Mouse (Mus musculus): ENCODE data around the gene Hoxc10. TPM values are rescaled to one million over a fixed set of nuclear protein-coding genes. Genes with fewer than 3 reads are reported as not detected.

Gene Hoxc10
- polyA plus RNA-seq, 1 experiment from 2014 or later, result 56.2 TPM

DNA sequence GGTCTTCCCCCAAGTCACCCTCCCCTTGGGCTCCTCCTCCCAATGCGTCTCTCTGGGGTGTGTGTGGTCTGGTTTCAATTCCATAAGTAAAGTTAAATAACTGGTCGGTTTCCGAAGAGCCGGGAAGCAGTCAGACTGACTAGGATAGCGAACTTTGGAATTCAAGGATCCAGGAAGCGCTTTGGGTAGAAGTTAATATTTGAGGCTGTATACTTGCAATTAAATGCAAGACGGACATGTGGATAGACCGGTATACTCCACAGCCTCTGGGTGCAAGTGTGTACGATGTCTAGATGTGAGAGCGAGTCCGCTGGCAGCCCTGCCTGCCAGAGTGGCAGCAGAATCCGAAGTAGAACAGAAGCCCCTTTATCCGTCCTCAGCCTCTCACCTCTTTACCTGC, 4.1 kb upstream of the Hoxc10 start:
- Histone ChIP-seq H3K36me3 (ENCODE audit: control insufficient read depth, insufficient read depth, low read length) (no peaks in the 10 kb centered on the region), H3K4me1 (ENCODE audit: control insufficient read depth, insufficient read depth, low read length) (peaks cover 20% of the 10 kb centered on the region), H3K9ac (ENCODE audit: low read length) (peak overlapping the region; percentile 86), H3K4me3 (ENCODE audit: low read depth, low read length) (peak overlapping the region; percentile 55), H3K4me2 (ENCODE audit: low read depth, severe bottlenecking) (peak overlapping the region; percentile 64), H3K27me3 (ENCODE audit: control insufficient read depth, insufficient read depth, low read length) (peaks cover 46% of the 10 kb centered on the region), H3K27ac (replicated peaks; ENCODE audit: low read depth, low read length) (peak overlapping the region; percentile 85), H3K9me3 (ENCODE audit: control insufficient read depth, low read length) (no peaks in the 10 kb centered on the region)
- DNase-seq (ENCODE audit: low spot score) (peak; percentile 77), ATAC-seq (ENCODE audit: insufficient number of reproducible peaks, low FRiP score, low TSS enrichment, low read depth) (no peak)
- WGBS, result 2% methylated on average over 13 of the region's 13 CpGs

DNA sequence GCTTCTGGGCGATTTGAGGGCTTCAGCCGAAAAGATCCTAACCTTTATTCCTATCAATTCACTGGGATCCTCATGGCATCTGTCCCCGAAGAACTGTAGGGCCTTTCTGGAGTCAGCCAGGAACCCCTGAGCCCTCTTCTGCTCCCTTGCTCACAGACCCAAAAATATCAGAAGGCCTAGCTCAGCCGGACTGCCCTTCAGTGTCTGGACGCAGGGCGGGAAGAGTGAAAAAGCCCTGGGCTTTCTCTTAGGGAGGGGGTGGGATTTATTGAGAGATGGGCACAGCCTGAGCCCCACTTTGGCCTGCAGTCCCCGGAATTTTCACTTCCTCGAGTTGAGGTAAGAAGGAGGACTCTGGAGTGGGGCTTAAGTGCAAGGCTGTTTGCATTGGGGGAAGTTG, 3.3 kb upstream of the Hoxc10 start:
- Histone ChIP-seq H3K36me3 (ENCODE audit: control insufficient read depth, insufficient read depth, low read length) (no peaks in the 10 kb centered on the region), H3K9me3 (ENCODE audit: control insufficient read depth, low read length) (no peaks in the 10 kb centered on the region), H3K4me2 (ENCODE audit: low read depth, severe bottlenecking) (peak overlapping the region; percentile 64), H3K4me3 (ENCODE audit: low read depth, low read length) (peak overlapping the region; percentile 55), H3K4me1 (ENCODE audit: control insufficient read depth, insufficient read depth, low read length) (peaks cover 15% of the 10 kb centered on the region), H3K27ac (replicated peaks; ENCODE audit: low read depth, low read length) (peak overlapping the region; percentile 85), H3K27me3 (ENCODE audit: control insufficient read depth, insufficient read depth, low read length) (peaks cover 47% of the 10 kb centered on the region), H3K9ac (ENCODE audit: low read length) (peak overlapping the region; percentile 86)
- WGBS, result 2% methylated on average over 8 of the region's 8 CpGs
- DNase-seq (ENCODE audit: low spot score) (no peak), ATAC-seq (ENCODE audit: insufficient number of reproducible peaks, low FRiP score, low TSS enrichment, low read depth) (no peak)

DNA sequence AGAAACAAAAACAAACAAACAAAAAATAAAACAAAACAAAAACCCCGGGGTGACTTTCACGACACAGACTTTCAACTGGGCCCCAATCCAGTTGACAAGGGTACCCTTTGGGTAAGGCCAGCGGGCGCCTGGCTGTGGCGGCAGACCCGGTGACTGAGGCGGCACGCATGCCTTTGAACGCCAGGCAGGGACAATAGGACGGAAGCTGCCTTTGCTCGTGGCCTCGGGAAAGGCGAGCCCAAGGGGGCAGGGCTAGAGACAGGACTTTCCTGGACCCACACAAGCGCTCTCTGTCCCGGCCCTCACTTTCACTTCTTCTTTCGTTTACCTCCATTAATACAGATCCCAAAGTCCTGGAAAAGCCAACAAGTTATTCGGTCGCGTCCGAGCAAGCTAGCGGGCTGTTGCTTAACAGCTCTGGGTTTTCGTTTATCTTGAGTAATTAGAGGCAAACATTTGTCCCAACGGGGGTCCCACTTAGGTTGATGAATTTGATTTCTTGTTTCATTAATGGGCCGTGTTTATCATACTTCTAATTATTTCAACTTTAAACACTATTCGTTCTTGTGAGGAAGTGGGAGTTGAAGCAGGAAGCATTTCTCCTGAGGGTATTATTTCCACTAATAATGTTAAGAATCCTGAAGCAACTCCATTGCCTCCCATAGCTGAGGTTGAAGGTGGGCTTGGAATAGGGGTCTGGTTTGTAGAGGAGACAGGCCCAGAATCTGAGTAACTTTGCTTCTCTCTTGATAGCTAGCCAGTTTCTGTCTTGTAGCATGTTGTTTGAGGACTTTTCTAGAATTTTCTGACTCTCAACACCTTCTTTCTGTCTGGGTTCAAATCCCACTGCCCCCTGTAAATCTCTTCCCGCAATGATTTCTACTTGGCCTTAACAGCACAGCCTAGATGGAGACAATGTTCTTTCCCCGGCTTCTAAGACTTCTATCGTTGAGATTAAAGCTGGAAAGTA, 2.6 kb upstream of the Hoxc10 start:
- Histone ChIP-seq H3K4me1 (ENCODE audit: control insufficient read depth, insufficient read depth, low read length) (peaks cover 14% of the 10 kb centered on the region; the same call in 1 of the 2 replicates), H3K36me3 (ENCODE audit: control insufficient read depth, insufficient read depth, low read length) (no peaks in the 10 kb centered on the region), H3K9ac (ENCODE audit: low read length) (peak overlapping the region; percentile 86), H3K9me3 (ENCODE audit: control insufficient read depth, low read length) (no peaks in the 10 kb centered on the region), H3K27me3 (ENCODE audit: control insufficient read depth, insufficient read depth, low read length) (peaks cover 51% of the 10 kb centered on the region), H3K4me2 (ENCODE audit: low read depth, severe bottlenecking) (peak overlapping the region; percentile 64), H3K27ac (replicated peaks; ENCODE audit: low read depth, low read length) (peak overlapping the region; percentile 85), H3K4me3 (ENCODE audit: low read depth, low read length) (peak overlapping the region; percentile 55)
- ATAC-seq (ENCODE audit: insufficient number of reproducible peaks, low FRiP score, low TSS enrichment, low read depth), result no peak
- peak; percentile 85 for DNase-seq (ENCODE audit: low spot score)
- under 1% methylated on average over 28 of the region's 28 CpGs for WGBS

DNA sequence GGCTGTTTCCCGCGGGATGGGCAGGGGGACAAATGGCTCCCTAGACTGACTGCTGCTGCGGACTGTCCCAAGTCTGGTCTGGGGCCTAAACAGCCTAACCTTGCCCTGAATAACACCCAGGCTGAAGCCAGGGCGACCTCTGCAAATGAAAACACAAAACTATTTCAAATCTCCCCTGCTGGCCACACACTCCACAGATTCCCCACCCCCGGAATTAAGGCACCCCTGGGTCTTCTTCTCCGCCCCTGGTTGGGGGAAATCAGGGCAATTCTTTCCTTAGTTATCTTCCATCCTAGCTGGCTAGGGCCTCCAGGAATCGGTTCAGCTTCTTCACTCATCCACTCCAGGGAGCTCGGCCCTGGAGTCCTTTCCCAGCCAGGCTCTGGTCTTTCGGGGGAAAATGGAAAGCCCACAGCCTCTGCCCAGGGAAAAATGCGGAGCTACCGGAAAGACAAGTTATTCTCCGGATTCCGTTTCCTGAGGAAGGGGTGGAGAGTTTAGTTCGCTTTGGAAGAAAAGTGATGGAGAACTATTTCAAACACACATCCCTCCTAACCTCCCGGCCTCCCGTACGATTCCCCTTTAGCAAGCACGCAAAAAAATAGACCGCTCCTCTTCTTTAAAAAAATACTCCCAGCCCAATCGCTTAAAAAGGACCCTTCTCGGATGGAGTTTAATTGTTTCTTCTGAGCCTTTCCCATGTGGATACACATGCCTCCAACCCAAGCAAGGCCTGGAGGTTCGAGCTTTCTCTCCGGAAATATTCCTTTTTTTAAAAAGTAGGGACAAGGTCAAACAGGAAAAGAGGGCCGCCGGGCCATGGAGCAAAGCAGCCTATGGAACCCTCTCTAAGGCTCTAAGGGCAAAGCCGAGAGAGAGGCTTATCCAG, 1.3 kb upstream of the Hoxc10 start:
- Histone ChIP-seq H3K4me1 (ENCODE audit: control insufficient read depth, insufficient read depth, low read length) (peaks cover 13% of the 10 kb centered on the region; the same call in 1 of the 2 replicates), H3K4me2 (ENCODE audit: low read depth, severe bottlenecking) (peak overlapping the region; percentile 64), H3K27me3 (ENCODE audit: control insufficient read depth, insufficient read depth, low read length) (peaks cover 53% of the 10 kb centered on the region), H3K36me3 (ENCODE audit: control insufficient read depth, insufficient read depth, low read length) (no peaks in the 10 kb centered on the region), H3K27ac (replicated peaks; ENCODE audit: low read depth, low read length) (peak overlapping the region; percentile 85), H3K9me3 (ENCODE audit: control insufficient read depth, low read length) (no peaks in the 10 kb centered on the region), H3K9ac (ENCODE audit: low read length) (peak overlapping the region; percentile 86), H3K4me3 (ENCODE audit: low read depth, low read length) (peak overlapping the region; percentile 55)
- DNase-seq (ENCODE audit: low spot score) (peak; percentile 70), ATAC-seq (ENCODE audit: insufficient number of reproducible peaks, low FRiP score, low TSS enrichment, low read depth) (no peak)
- whole genome bisulfite sequencing, result 2% methylated on average over 26 of the region's 26 CpGs

DNA sequence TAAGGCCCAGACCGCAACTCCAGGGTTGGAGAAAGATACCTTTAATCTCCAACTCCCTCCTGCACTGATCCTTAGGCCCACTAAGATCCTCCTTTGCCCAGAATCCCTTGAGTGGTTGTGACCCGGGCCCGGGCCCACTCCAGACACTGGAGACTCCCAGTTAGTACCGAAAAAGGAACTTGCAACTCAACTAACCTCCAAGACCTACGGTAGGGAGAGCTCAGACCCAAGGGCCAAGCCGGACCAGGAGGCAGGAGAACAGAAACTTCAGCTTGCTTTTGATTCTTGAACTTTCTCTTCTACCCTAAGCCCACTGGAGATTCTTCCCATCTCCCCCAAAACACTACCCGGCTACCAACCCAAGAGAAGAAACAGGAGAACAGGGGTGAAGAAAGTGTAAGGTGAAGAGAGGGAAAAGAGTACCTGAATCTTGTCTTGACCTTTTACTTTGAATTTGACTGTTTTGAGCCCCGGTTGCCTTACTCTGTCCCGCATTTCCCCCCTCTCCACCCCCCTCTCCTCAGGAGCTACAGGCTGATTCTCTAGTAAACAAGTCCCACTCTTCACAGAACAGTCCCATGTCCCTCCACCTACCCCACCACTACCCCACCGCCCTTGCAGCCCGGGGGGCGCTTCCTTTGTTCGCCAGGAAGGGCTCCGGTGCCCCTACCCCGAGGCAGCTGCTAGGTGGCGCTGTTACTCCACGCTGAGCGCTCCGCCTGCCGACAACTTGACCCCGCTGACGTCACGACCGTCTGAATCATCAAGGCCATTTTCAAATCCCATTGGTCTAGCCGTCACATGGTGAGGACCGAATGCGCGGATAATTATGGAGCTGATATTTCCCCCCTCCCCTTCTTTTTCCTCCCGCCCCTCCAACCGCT, 462 bp upstream of the Hoxc10 start:
- DNase-seq (ENCODE audit: low spot score) (peak; percentile 99), ATAC-seq (ENCODE audit: insufficient number of reproducible peaks, low FRiP score, low TSS enrichment, low read depth) (peak; percentile 77)
- Histone ChIP-seq H3K4me3 (ENCODE audit: low read depth, low read length) (peak overlapping the region; percentile 55), H3K4me1 (ENCODE audit: control insufficient read depth, insufficient read depth, low read length) (peaks cover 9% of the 10 kb centered on the region; the same call in 1 of the 2 replicates), H3K9ac (ENCODE audit: low read length) (peak overlapping the region; percentile 86), H3K4me2 (ENCODE audit: low read depth, severe bottlenecking) (peak overlapping the region; percentile 64), H3K36me3 (ENCODE audit: control insufficient read depth, insufficient read depth, low read length) (no peaks in the 10 kb centered on the region), H3K27ac (replicated peaks; ENCODE audit: low read depth, low read length) (peak overlapping the region; percentile 85), H3K9me3 (ENCODE audit: control insufficient read depth, low read length) (no peaks in the 10 kb centered on the region), H3K27me3 (ENCODE audit: control insufficient read depth, insufficient read depth, low read length) (peaks cover 60% of the 10 kb centered on the region)
- 3% methylated on average over 30 of the region's 30 CpGs for WGBS

DNA sequence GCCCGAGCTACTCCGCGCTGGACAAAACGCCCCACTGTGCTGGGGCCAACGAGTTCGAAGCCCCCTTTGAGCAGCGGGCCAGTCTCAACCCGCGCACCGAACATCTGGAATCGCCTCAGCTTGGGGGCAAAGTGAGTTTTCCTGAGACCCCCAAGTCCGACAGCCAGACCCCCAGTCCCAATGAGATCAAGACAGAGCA, 615 bp downstream of the Hoxc10 start, which contains the start of gene Hoxc5:
Gene Hoxc5 (plus strand): TSS at position 132 of the 199 bp plus-strand sequence.
- Histone ChIP-seq H3K36me3 (ENCODE audit: control insufficient read depth, insufficient read depth, low read length) (no peaks in the 10 kb centered on the region), H3K27me3 (ENCODE audit: control insufficient read depth, insufficient read depth, low read length) (peaks cover 63% of the 10 kb centered on the region), H3K9ac (ENCODE audit: low read length) (peak within 1 kb of the TSS; percentile 92), H3K27ac (replicated peaks; ENCODE audit: low read depth, low read length) (peak within 1 kb of the TSS; percentile 85), H3K4me3 (ENCODE audit: low read depth, low read length) (peak within 1 kb of the TSS; percentile 55), H3K4me2 (ENCODE audit: low read depth, severe bottlenecking) (peak within 1 kb of the TSS; percentile 64), H3K4me1 (ENCODE audit: control insufficient read depth, insufficient read depth, low read length) (peaks cover 5% of the 10 kb centered on the region; the same call in 1 of the 2 replicates), H3K9me3 (ENCODE audit: control insufficient read depth, low read length) (no peaks in the 10 kb centered on the region)
- WGBS, result 1% methylated on average over 12 of the region's 12 CpGs
- no peak; the same call in 1 of the 2 replicates for ATAC-seq (ENCODE audit: insufficient number of reproducible peaks, low FRiP score, low TSS enrichment, low read depth)
- peak; percentile 71 for DNase-seq (ENCODE audit: low spot score)

DNA sequence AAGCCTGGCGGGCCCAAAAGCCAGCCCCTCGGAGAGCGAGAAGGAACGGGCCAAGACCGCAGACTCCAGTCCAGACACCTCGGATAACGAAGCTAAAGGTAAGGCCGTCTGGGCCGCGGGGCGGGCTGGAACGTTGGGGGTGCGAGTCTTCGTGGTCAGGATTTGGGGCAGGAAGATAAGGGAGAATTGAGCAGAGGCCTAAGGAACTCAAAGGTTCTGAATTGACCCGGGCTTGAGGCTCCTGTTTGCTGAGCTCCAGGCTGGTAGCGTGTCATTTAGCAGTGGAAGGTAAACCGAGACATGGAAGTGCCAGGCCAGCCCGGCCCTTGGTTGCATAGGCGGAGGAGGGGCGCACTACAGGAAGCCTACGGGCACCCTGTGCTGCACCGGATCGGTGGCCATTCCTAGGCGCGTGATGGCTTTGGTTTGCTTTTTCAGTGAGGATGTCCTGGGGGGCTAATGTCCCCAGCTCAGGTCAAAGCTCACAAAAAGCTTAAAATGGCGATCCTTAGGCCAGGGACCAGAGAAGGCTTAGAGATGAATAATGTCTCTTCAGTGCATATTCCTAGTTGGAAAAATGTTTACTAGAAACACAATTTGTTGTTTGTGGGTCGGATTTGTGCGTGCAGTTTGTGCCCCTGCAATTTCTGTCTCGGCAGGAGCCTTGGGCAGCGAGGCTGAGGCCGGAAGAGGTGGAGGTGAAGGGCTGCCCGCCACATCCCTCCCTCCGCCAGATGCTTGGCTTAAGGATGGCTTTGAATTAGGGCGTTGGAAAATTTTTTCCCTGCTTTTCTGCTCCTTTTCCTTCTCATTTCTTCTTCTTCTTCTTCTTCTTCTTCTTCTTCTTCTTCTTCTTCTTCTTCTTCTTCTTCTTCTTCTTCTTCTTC, 1.2 kb downstream of the Hoxc10 start:
- Histone ChIP-seq H3K4me2 (ENCODE audit: low read depth, severe bottlenecking) (peak overlapping the region; percentile 64), H3K9me3 (ENCODE audit: control insufficient read depth, low read length) (no peaks in the 10 kb centered on the region), H3K36me3 (ENCODE audit: control insufficient read depth, insufficient read depth, low read length) (no peaks in the 10 kb centered on the region), H3K4me1 (ENCODE audit: control insufficient read depth, insufficient read depth, low read length) (peaks cover 9% of the 10 kb centered on the region; the same call in 1 of the 2 replicates), H3K9ac (ENCODE audit: low read length) (peak overlapping the region; percentile 92), H3K27me3 (ENCODE audit: control insufficient read depth, insufficient read depth, low read length) (peaks cover 62% of the 10 kb centered on the region), H3K4me3 (ENCODE audit: low read depth, low read length) (peak overlapping the region; percentile 55), H3K27ac (replicated peaks; ENCODE audit: low read depth, low read length) (peak overlapping the region; percentile 75)
- WGBS, result 1% methylated on average over 34 of the region's 34 CpGs
- no peak for ATAC-seq (ENCODE audit: insufficient number of reproducible peaks, low FRiP score, low TSS enrichment, low read depth)
- no peak for DNase-seq (ENCODE audit: low spot score)
